Comparison of ENCODE assay signal across 16 mouse cellular contexts in genomic region chr6:30615741-30616140, GRCm38 (mm10). TPM values are rescaled to one million over a fixed set of nuclear protein-coding genes. Genes with fewer than 3 reads are reported as not detected.
A peak's percentile ranks its signal among the peaks of the same experiment; 100 is the strongest.
DNase-seq lines count a peak whose midpoint lies in the region; ATAC-seq lines count a peak whose summit lies in the region.
"Had no signal": no experiment of that assay in that cellular context is flagged by ENCODE, and none has a peak within 500 bp of the region (broad histone marks: within the 10 kb centered on the region; RNA-seq: fewer than 3 reads in every experiment).

No protein-coding gene starts in this region.

- no peak for ATAC-seq in forebrain, embryonic 16.5 days
- ATAC-seq in kidney, embryonic 16.5 days (ENCODE audit: low FRiP score, low TSS enrichment) = no peak
- no peak for ATAC-seq in forebrain, embryonic 13.5 days
- no peak for ATAC-seq in midbrain, embryonic 13.5 days
- ATAC-seq: intestine, embryonic 16.5 days; liver, postnatal 0 days had no signal

- H3K27ac ChIP-seq in forebrain, embryonic 10.5 days = peak overlapping the region; percentile 91
- H3K27ac ChIP-seq in forebrain, embryonic 16.5 days (ENCODE audit: low read length) = no peak overlapping the region
- H3K27ac ChIP-seq in kidney, embryonic 16.5 days (ENCODE audit: low read length) = 0 out of 2 replicates have a peak overlapping the region, but pooled peaks have one; percentile 4
- H3K27ac ChIP-seq in forebrain, embryonic 13.5 days = peak overlapping the region; percentile 90
- peak overlapping the region; percentile 90; the same call in 1 of the 2 replicates for H3K27ac ChIP-seq in midbrain, embryonic 13.5 days

- peaks cover 98% of the 10 kb centered on the region for H3K4me1 ChIP-seq in forebrain, embryonic 10.5 days
- H3K4me1 ChIP-seq in forebrain, embryonic 16.5 days (replicated peaks; ENCODE audit: control insufficient read depth, insufficient read depth, low read length) = peaks cover 40% of the 10 kb centered on the region
- H3K4me1 ChIP-seq in kidney, embryonic 16.5 days (ENCODE audit: insufficient read depth, low read length) = peaks cover 37% of the 10 kb centered on the region
- H3K4me1 ChIP-seq in forebrain, embryonic 13.5 days = peaks cover 69% of the 10 kb centered on the region
- H3K4me1 ChIP-seq in midbrain, embryonic 13.5 days (replicated peaks) = peaks cover 55% of the 10 kb centered on the region

- H3K4me2 ChIP-seq in forebrain, embryonic 16.5 days (ENCODE audit: low read length) = no peak overlapping the region
- H3K4me2 ChIP-seq in kidney, embryonic 16.5 days (replicated peaks; ENCODE audit: low read depth, low read length) = no peak overlapping the region
- no peak overlapping the region for H3K4me2 ChIP-seq in forebrain, embryonic 13.5 days
- H3K4me2 ChIP-seq in midbrain, embryonic 13.5 days (replicated peaks) = no peak overlapping the region
- H3K4me2 ChIP-seq: limb, embryonic 15.5 days had no signal

- H3K9me3 ChIP-seq in forebrain, embryonic 10.5 days = no peaks in the 10 kb centered on the region
- H3K9me3 ChIP-seq in forebrain, embryonic 16.5 days (ENCODE audit: control insufficient read depth, low read length) = no peaks in the 10 kb centered on the region
- no peaks in the 10 kb centered on the region for H3K9me3 ChIP-seq in kidney, embryonic 16.5 days (ENCODE audit: low read length)
- H3K9me3 ChIP-seq in forebrain, embryonic 13.5 days (replicated peaks) = no peaks in the 10 kb centered on the region
- no peaks in the 10 kb centered on the region for H3K9me3 ChIP-seq in midbrain, embryonic 13.5 days
- H3K9me3 ChIP-seq: limb, embryonic 15.5 days had no signal

- H3K4me3 ChIP-seq in forebrain, embryonic 10.5 days = peak overlapping the region; percentile 42
- no peak overlapping the region for H3K4me3 ChIP-seq in forebrain, embryonic 16.5 days (replicated peaks; ENCODE audit: low read length)
- H3K4me3 ChIP-seq in kidney, embryonic 16.5 days (ENCODE audit: low read length) = no peak overlapping the region
- no peak overlapping the region for H3K4me3 ChIP-seq in forebrain, embryonic 13.5 days
- no peak overlapping the region for H3K4me3 ChIP-seq in midbrain, embryonic 13.5 days (replicated peaks)
- H3K4me3 ChIP-seq: limb, embryonic 15.5 days had no signal

- no peaks in the 10 kb centered on the region for H3K27me3 ChIP-seq in forebrain, embryonic 10.5 days (ENCODE audit: poor library complexity, severe bottlenecking)
- no peaks in the 10 kb centered on the region for H3K27me3 ChIP-seq in forebrain, embryonic 16.5 days (replicated peaks; ENCODE audit: control insufficient read depth, insufficient read depth, low read length)
- H3K27me3 ChIP-seq in kidney, embryonic 16.5 days (ENCODE audit: insufficient read depth, low read length) = no peaks in the 10 kb centered on the region
- no peaks in the 10 kb centered on the region for H3K27me3 ChIP-seq in forebrain, embryonic 13.5 days
- no peaks in the 10 kb centered on the region for H3K27me3 ChIP-seq in midbrain, embryonic 13.5 days
- H3K27me3 ChIP-seq: limb, embryonic 15.5 days had no signal

- H3K9ac ChIP-seq in forebrain, embryonic 16.5 days (replicated peaks; ENCODE audit: low read depth, low read length) = no peak overlapping the region
- peak overlapping the region; percentile 27; the same call in 1 of the 2 replicates for H3K9ac ChIP-seq in kidney, embryonic 16.5 days (replicated peaks; ENCODE audit: low read length)
- 0 out of 2 replicates have a peak overlapping the region, but pooled peaks have one; percentile 12 for H3K9ac ChIP-seq in forebrain, embryonic 13.5 days
- peak overlapping the region; percentile 37; the same call in 1 of the 2 replicates for H3K9ac ChIP-seq in midbrain, embryonic 13.5 days (replicated peaks)
- H3K9ac ChIP-seq: limb, embryonic 15.5 days; liver, postnatal 0 days had no signal

- no peaks in the 10 kb centered on the region for H3K36me3 ChIP-seq in forebrain, embryonic 10.5 days (replicated peaks)
- H3K36me3 ChIP-seq in forebrain, embryonic 16.5 days (ENCODE audit: control insufficient read depth, insufficient read depth) = no peaks in the 10 kb centered on the region
- H3K36me3 ChIP-seq in kidney, embryonic 16.5 days (ENCODE audit: insufficient read depth, low read length) = no peaks in the 10 kb centered on the region
- no peaks in the 10 kb centered on the region for H3K36me3 ChIP-seq in forebrain, embryonic 13.5 days (ENCODE audit: poor library complexity, severe bottlenecking)
- H3K36me3 ChIP-seq in midbrain, embryonic 13.5 days = no peaks in the 10 kb centered on the region
- H3K36me3 ChIP-seq: limb, embryonic 15.5 days had no signal

- WGBS in forebrain, embryonic 10.5 days = 16% methylated on average over 4 of the region's 4 CpGs
- WGBS in forebrain, embryonic 16.5 days = 12% methylated on average over 4 of the region's 4 CpGs
- 41% methylated on average over 4 of the region's 4 CpGs for WGBS in kidney, embryonic 16.5 days
- WGBS in forebrain, embryonic 13.5 days = 10% methylated on average over 4 of the region's 4 CpGs
- 16% methylated on average over 4 of the region's 4 CpGs for WGBS in midbrain, embryonic 13.5 days

- no peak for DNase-seq in forebrain, embryonic 10.5 days (ENCODE audit: extremely low spot score, low spot score)
- no peak for DNase-seq in kidney, adult 9 months
- no peak for DNase-seq in layer of hippocampus, adult 9-10 months (ENCODE audit: low spot score)
- no peak for DNase-seq in layer of hippocampus, adult 9-11 months
- DNase-seq: cerebellum, postnatal 10 days; kidney, postnatal 4 days; liver, postnatal 0 days; lung, postnatal 4 days had no signal

RNA-seq across cellular contexts. Expression of gene Cpa5, which starts 4.9 kb away (rescaled TPM):
- polyA plus RNA-seq in forebrain, embryonic 10.5 days (2016; fragmentation: Nextera tagmentation; extraction: Ambion mirVana) = 0.51 and 0.84 TPM in 2 replicates
- polyA plus RNA-seq in forebrain, embryonic 16.5 days (2015; fragmentation: Nextera tagmentation; extraction: Ambion mirVana) = not detected in 2 replicates
- polyA plus RNA-seq in kidney, embryonic 16.5 days (2015; fragmentation: Nextera tagmentation; extraction: Ambion mirVana) = 0.64 and 0.66 TPM in 2 replicates
- 0.10 and 0.14 TPM in 2 replicates for polyA plus RNA-seq in forebrain, embryonic 13.5 days (2015; fragmentation: Nextera tagmentation; extraction: Ambion mirVana)
- polyA plus RNA-seq in midbrain, embryonic 13.5 days (2015; fragmentation: Nextera tagmentation; extraction: Ambion mirVana) = 0.10 TPM in 1 of 2 replicates, not detected in the other
- polyA plus RNA-seq: intestine, embryonic 16.5 days; liver, postnatal 0 days; small intestine, adult 2 months; thymus, postnatal 0 days had no signal

RNA-seq across cellular contexts. Expression of gene Cpa1, which starts 23.3 kb away (rescaled TPM):
- 0.21 TPM in 1 of 2 replicates, not detected in the other for polyA plus RNA-seq in forebrain, embryonic 10.5 days (2016; fragmentation: Nextera tagmentation; extraction: Ambion mirVana)
- 0.56 and 0.66 TPM in 2 replicates for polyA plus RNA-seq in forebrain, embryonic 16.5 days (2015; fragmentation: Nextera tagmentation; extraction: Ambion mirVana)
- 1.8 and 2.4 TPM in 2 replicates for polyA plus RNA-seq in kidney, embryonic 16.5 days (2015; fragmentation: Nextera tagmentation; extraction: Ambion mirVana)
- 0.96 and 1.3 TPM in 2 replicates for polyA plus RNA-seq in forebrain, embryonic 13.5 days (2015; fragmentation: Nextera tagmentation; extraction: Ambion mirVana)
- polyA plus RNA-seq in midbrain, embryonic 13.5 days (2015; fragmentation: Nextera tagmentation; extraction: Ambion mirVana) = 0.63 and 0.79 TPM in 2 replicates

RNA-seq across cellular contexts. Expression of gene Cpa4, which starts 47.6 kb away (rescaled TPM):
- 2.9 and 3.4 TPM in 2 replicates for polyA plus RNA-seq in forebrain, embryonic 10.5 days (2016; fragmentation: Nextera tagmentation; extraction: Ambion mirVana)
- polyA plus RNA-seq in forebrain, embryonic 16.5 days (2015; fragmentation: Nextera tagmentation; extraction: Ambion mirVana) = 1.0 and 1.6 TPM in 2 replicates
- 0.12 and 0.14 TPM in 2 replicates for polyA plus RNA-seq in kidney, embryonic 16.5 days (2015; fragmentation: Nextera tagmentation; extraction: Ambion mirVana)
- 3.4 and 3.6 TPM in 2 replicates for polyA plus RNA-seq in forebrain, embryonic 13.5 days (2015; fragmentation: Nextera tagmentation; extraction: Ambion mirVana)
- polyA plus RNA-seq in midbrain, embryonic 13.5 days (2015; fragmentation: Nextera tagmentation; extraction: Ambion mirVana) = 2.4 and 2.5 TPM in 2 replicates
- polyA plus RNA-seq: liver, postnatal 0 days; small intestine, adult 2 months; thymus, postnatal 0 days had no signal
